Mouse (Mus musculus) mature B cell (primary cell): Measurements from ENCODE around the gene Olfr742.

Source experiments
- in situ Hi-C: fragments of 300-500 bp; cut with MboI; formaldehyde crosslinking; loops from 2 replicates; pipeline ENCODE4 v1.14.3; 2019

The Olfr742 gene

DNA sequence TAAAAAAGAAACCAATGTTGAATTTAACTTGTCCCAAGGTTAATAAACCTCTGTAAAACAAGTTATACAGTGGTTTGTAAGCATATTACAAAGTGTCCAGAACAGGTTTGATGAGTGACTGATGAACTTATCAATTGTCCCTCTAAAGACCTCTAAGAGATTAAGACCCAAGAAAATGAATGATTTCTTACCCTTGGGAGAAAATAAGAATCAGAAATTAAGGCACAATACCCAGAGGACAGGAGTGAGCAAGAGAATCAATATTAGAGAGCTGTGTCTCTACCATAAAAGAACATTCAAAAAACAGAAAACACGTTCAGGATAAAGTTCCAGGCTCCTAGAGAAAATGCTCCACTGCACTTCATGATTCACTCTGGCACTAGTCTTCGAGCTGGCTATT, at the start of gene Olfr742:
TSS of gene Olfr742 (plus strand) at position 301 of the 400 bp plus-strand sequence.
- in situ Hi-C loops = no loop called here

- in situ Hi-C loops = no loop called here
Observed at GRCm38 (mm10) chr14:50472438-50472837, 31.0 kb upstream of the Olfr742 start, which contains the start of gene Olfr741. Gene Olfr741, plus strand, starts transcription at chr14:50472738.

DNA sequence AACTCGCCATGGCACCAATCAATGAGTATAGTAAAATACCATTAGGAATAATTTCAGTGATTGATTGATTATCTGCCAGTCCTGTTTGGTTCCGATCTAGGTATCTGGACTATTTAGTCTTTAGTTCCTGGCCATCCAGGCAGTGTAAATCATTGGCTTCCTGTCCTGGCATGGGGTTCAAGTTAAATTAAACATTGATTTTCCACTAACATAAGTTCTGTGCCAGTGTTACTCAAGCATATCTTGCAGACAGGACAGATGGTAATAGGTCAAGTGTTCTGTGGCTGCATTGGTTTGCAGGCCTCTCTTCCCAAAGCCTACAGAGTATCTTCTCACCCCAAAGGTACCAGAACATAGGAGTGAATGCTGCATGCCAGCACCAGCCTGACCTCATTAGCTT, 25.0 kb upstream of the Olfr742 start:
- in situ Hi-C loops = no loop called here

DNA sequence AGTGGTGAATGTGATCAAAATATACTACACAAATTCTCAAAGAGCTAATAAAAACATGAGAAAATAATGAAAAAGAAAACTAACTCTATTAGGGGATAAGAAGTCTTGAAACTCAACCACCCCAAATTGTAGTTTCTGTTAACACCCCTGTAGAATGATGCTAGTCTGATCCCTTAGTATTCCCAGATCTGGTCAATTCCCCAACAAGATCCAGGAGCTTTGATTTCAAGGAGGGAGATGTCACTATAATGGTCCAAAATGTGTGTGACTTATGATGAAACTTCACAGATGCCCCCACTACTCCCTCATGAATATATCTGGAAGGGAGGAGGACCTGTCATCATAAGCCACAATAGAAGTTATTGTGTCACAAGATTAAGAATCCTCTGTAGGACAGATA, 18.1 kb downstream of the Olfr742 start, which contains the start of gene Olfr743:
TSS of gene Olfr743 (plus strand) at position 301 of the 400 bp plus-strand sequence.
- in situ Hi-C loops = no loop called here

DNA sequence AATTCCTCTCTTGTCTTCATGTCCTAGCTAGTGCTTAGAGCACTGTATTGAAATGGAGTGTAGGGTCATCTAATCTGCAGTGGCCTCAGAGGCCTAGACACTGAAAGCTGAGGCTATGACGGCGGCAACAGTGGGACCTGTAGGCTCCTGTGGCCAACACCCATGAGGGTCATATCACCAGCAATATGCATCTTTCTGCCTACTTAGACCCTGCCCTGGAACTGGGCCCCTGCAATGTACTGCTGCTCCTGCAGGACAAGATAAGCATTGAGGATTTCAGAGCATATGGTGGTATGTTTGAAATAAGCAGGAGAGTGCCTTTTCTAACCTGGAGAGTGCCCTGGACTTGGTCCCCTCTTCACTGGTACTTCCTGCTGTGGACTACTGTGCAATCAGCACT, 49.3 kb downstream of the Olfr742 start:
- in situ Hi-C loops = no loop called here
